Mouse (Mus musculus): ENCODE data around the gene D030056L22Rik.
A peak's percentile ranks its signal among the peaks of the same experiment; 100 is the strongest.

The D030056L22Rik gene

DNA sequence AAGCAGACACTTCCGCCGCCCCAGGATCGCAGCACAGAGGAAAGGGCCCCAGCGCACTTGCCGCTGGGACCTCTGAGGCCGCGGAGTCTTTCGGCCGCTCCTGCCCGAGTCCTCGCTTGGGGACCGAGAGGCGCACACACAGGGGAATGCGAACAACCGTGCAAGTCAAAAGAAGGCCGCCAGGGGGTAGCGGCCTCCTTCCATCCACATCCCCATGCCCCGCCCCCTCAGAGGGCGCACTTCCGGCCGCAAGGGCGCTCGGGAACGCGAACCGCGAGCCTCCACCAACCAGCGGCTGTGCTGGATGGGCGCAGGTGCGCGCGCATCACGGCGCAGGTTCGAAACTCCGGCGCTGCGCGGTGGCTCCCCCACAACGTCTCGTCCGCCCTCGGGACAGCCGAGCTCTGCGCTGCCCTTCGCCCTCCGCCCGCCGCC lies at the start of gene D030056L22Rik:
TSS of gene D030056L22Rik (plus strand) at position 328 of the 435 bp plus-strand sequence.
- peak; percentile 97 to 98 for DNase-seq (ENCODE audit: low spot score in 2 of 2)

GRCm38 (mm10) chr19:18663904-18664303 lies 49.1 kb upstream of the D030056L22Rik start:
- DNase-seq (ENCODE audit: low spot score in 2 of 2), result peak in 1 of 2 experiments; percentile 12

DNA sequence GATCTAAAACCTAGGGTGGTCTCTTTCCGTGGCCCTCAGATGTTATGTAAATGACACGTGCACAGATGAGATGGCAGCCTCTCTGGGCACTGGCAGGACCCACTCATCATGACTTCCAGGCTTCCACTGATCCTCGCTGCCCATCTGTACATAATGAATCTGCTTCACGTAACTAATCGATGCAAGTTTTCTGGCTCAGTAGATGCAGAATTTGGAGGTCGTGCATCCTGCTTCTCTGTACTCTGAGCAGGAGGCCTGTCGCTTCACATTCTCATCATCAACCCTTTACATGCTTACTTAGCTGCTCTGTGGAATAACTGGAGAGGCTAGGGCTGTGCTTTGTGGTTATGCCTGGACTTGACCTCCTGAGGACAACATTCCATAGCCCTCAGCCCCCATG lies 46.0 kb upstream of the D030056L22Rik start:
- DNase-seq (ENCODE audit: low spot score in 2 of 2), result no peak

DNA sequence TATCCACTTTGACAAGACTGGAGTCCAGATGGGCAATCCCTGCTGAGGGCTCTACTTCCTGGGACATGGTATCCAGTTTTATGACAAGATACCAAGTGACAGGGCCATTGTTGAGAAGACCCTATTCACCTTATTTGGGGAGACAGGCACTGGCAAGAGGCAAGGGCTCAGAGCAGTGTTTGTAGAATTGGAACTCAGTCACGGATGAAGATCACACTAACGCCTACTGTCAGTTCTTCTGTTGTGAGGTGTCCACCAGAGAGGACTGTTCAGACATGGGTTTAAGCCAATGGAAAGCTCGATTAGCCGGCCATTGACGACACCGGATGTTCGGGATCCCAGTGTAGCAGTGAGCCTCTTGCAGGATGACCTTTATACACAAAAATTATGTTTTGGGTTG lies 43.4 kb upstream of the D030056L22Rik start:
- no peak for DNase-seq (ENCODE audit: low spot score in 2 of 2)

GRCm38 (mm10) chr19:18670608-18671007 lies 42.4 kb upstream of the D030056L22Rik start, which contains the start of gene Carnmt1:
Gene Carnmt1, plus strand, starts transcription at chr19:18670764.
- DNase-seq (ENCODE audit: low spot score in 2 of 2), result peak; percentile 98 to 99

GRCm38 (mm10) chr19:18671056-18671741 lies 41.8 kb upstream of the D030056L22Rik start:
- peak; percentile 22 to 32 for DNase-seq (ENCODE audit: low spot score in 2 of 2)

GRCm38 (mm10) chr19:18672498-18672897 lies 40.5 kb upstream of the D030056L22Rik start:
- no peak for DNase-seq (ENCODE audit: low spot score in 2 of 2)

DNA sequence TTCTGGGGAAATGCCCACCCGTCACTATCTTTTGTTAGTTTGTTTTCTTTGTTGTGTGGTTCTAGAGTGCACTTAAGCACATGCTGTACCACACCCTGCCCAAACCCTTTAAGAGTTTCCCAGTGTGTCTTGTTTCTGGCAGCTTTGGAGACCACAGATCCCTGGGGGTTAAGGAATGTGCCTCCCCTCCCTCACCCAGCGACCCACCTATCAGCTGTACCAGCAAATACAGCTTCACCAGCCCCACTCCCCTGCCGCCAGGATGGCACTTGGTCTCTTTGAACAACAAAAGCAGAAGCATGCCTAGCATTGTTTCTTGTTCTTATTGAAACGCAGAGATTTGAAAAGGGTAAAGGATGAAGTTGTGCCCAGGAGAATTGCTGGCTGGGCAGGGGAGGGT lies 39.9 kb upstream of the D030056L22Rik start:
- DNase-seq (ENCODE audit: low spot score in 2 of 2), result no peak

- no peak for DNase-seq (ENCODE audit: low spot score in 2 of 2)
These were observed 30.9 kb upstream of the D030056L22Rik start for GRCm38 (mm10) chr19:18682142-18682541.

- DNase-seq (ENCODE audit: low spot score in 2 of 2), result peak; percentile 40 to 61
These were observed 25.4 kb upstream of the D030056L22Rik start for GRCm38 (mm10) chr19:18687556-18687955.

GRCm38 (mm10) chr19:18692176-18692575 lies 20.8 kb upstream of the D030056L22Rik start:
- no peak for DNase-seq (ENCODE audit: low spot score in 2 of 2)

DNA sequence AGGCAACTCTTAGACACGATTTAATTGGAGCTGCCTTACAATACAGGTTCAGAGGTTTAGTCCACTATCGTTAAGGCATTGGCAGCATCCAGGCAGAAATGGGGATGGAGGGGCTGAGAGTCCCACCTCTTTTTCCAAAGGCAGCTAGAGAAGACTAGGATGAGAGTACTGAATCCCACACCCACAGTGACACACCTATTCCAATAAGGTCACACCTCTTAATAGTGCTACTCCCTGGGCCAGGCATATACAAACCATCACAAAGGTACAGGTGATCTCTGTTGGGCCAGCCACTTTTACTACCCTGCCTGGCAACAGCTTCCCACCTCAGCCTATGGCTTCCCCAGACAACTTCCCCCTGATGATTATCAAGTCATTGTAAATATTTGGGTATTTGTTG lies 20.2 kb upstream of the D030056L22Rik start:
- DNase-seq (ENCODE audit: low spot score in 2 of 2), result no peak

GRCm38 (mm10) chr19:18695116-18695515 lies 17.9 kb upstream of the D030056L22Rik start:
- no peak for DNase-seq (ENCODE audit: low spot score in 2 of 2)

GRCm38 (mm10) chr19:18695552-18695951 lies 17.4 kb upstream of the D030056L22Rik start:
- no peak for DNase-seq (ENCODE audit: low spot score in 2 of 2)

DNA sequence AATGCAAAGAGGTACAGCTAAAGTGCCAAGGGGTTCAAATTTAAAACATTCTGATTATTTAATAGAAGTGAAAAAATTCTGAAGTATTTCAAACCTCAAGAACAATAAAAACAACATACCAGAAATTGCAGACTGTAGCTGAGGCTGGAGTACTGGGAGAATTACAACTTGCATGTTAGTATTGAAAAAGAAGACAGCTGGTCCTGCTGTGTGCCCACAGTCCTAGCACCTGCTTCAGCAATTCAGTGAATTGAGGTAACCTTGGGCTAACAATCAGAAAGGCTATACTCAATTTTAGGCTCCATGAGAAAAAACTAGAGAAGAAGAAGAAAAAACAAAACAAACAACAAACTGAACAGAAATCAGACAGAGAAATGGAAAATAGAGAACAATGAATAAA lies 4.9 kb upstream of the D030056L22Rik start:
- DNase-seq (ENCODE audit: low spot score in 2 of 2), result no peak

DNA sequence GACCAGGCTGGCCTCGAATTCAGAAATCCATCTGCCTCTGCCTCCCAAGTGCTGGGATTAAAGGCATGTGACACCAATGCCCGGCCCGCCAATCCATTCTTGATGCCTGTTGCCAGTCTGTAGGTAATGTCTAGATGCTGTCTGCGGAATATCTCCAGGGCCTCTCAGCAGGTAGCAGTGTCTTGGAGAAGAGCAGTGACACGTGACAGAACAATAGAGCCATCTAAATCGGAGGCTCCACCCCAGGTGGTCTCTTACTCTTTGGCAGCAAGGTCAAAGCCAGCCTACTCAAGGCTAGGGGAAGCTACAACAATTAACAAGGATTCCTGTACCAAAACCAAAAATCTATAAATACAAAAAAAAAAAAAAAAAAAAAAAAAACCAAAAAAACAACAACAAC lies 2.1 kb upstream of the D030056L22Rik start:
- no peak for DNase-seq (ENCODE audit: low spot score in 2 of 2)

DNA sequence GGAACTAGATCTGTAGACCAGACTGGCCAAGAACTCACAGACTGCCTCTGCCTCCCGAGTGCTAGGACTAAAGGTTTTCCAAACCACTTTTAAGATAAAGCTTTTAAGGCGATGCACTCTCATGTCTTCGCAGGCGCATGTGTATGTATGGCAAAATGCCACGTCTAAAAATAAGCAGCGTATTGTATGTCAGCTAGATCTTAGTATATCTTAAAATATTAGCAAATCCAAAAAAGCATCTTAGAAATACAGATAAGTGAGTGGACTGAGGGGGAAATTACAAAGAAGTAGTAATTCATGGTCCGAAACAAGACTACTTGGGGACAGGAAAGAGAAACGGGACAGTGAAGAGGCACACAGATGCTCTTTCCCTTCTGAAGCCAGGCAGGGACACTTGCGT lies 1.4 kb upstream of the D030056L22Rik start:
- DNase-seq (ENCODE audit: low spot score in 2 of 2), result no peak

GRCm38 (mm10) chr19:18712153-18712865 lies 684 bp upstream of the D030056L22Rik start:
- DNase-seq (ENCODE audit: low spot score in 2 of 2), result no peak

DNA sequence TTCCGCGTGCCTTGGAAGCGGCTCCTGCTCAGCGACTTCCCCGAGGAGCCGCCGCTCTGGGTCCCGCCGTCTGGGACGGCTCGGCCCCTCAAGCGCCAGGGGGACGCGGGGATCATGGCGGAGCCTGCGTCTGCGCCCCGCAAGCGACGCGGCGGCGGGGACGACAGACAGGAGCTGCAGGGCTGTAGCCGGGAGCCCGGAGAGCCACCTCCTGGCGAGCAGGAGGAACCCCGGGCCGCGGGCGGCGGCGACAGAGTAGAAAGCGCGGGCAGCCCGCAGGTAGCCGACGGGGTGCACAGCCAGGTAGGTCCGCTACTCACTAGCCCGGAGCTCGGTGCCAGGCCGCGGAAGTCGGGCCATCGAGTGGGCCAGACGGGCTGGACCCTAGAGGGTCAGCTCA lies 364 bp downstream of the D030056L22Rik start:
- DNase-seq (ENCODE audit: low spot score in 2 of 2), result peak; percentile 30 to 49

DNA sequence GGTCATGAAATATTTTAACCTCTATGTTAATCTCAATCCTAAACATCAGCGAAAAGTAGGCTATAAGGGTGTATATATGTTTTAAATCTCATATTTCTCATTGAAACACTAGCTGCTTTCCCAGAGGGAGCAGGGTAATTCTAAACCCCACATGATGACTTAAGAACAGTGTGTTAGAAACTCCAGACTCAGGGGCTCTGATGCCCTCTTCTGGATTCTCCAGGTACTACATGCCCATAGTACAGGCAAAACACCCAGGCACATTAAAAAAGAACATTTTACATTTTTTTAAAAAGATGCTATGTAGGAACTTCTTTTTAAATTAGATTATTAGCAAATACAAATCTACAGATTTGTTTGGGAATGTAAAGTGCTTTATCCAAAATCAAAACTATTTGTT lies 3.4 kb downstream of the D030056L22Rik start:
- DNase-seq (ENCODE audit: low spot score in 2 of 2), result peak; percentile 60 to 74

DNA sequence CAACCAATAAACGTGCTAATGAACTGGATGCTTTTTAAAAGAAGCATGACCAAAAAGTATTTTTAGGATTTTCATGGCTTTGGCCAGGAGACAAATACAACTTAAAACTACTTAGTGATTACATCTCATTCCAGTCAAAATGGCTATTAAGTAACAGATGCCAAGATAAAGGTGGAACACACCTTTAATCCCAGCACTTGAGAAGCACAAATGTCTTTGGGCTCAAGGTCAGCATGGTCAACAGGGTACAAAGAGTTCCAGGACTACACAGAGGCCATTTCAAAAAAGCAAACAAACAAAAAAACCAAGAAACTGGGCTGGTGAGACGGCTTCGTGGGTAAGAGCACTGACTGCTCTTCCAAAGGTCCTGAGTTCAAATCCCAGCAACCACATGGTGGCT lies 7.3 kb downstream of the D030056L22Rik start:
- no peak for DNase-seq (ENCODE audit: low spot score in 2 of 2)

DNA sequence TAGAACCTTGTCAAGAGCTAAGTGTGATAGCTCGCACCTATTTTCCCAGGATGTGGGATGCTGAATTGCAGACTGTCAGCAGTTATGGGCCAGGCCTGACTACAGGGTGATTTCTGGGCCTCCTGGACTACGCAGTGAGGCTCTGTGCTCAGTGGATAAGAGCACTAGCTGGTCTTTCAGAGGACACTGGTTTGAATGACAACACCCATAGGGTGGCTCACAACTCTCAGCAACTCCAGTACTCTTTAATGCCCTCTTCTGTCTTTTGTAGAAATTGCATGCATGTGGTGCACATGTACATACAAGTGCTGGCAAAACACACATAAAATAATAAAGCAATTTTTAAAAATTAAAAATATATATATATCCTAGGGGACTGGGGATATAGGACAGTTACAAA lies 12.2 kb downstream of the D030056L22Rik start:
- no peak for DNase-seq (ENCODE audit: low spot score in 2 of 2)

DNA sequence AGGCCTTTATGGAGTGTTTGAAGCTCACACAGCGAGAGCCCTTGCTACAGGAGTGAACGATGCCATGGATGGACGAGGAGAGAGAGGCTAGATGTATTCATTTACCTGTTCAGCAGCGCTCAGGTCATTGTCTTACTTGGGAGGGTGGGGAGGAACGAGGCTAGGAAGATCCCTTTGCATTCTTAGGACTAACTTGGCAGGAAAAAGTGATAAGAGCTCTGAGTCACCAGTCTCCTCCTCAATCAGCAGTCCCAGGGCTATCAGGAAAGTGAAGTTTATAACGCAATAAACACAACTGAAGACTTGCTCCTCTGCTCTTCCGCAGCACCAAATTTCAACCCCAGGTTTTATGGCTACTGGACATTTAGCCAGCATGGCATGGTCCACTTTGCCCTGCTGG lies 17.3 kb downstream of the D030056L22Rik start:
- no peak for DNase-seq (ENCODE audit: low spot score in 2 of 2)
